Mouse (Mus musculus): ENCODE measurements around the gene Ppfia2.

The Ppfia2 gene

DNA sequence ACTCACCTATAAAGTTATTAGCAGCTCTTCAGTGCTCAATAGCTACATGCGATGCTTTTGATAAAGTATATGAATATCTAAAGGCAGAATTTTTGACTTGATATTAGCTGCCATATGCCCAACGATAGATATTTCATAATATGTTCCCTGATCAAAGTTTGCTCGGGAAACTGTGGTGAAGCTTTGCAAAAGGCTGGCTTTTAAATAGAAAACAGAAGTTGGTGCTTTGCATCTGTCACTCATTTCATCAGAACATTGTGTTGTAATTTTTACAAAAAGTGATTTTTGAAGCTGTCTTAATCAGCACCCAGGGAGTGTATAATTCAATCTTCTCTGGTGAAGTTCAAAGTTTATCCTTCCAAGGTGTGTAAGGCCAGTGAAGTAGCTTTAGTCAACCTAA is 195.1 kb downstream of the Ppfia2 start:
- no peak for DNase-seq (ENCODE audit: low spot score)

DNA sequence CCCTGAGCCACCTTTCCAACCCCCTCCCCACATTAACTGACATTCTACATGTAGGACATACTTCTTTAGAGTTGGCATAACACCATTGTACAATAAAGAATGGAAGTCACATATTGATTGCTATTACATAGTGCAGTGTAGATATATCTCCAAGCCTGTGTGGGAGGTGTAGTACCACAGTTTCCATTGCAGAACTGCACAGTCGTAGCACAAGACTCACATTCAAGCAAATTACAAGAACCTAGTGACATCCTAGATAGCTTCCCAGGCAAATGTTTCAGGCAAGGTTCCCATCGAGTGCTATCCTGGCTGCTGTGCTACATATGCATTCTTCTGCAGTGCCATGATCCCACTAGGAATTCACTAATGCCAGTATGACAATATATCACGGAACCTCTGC is 200.0 kb downstream of the Ppfia2 start:
- DNase-seq (ENCODE audit: low spot score): no peak

DNA sequence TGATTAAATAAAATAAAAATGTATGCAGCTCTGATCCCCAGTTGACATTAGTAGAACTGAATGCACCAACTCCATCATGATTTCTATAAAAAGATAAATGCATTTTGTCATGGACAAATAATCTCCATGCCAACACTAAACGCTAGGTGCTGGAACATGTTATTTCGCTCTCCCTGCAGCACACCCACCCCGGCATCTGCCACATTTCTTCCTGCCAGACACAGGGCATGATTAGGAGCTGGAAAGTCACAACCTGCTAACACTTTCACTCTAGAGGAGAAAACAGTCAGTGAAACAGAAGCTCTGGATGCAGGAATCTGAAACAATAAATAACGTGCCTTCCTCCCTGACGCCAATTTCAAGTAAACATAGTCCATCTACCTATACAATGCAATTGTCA is 211.3 kb downstream of the Ppfia2 start:
- DNase-seq (ENCODE audit: low spot score): no peak

DNA sequence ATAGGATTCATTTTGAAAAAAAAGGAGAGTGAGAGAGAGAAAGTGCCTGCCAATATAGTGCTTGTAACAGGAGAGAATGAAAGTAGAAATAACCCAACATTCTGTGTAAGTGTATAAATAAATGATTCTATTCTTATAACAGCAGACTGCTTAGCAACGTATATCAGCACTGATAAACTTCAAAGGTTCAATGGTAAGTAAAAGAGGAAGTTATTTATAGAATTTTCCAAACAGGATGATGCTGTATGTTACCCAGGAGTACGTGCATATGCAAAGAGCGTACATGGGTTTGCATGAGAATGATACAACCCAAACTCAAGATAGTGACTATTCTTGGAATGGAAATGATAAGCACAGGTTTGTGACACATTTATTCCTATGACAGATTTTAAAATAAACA is 215.4 kb downstream of the Ppfia2 start:
- no peak for DNase-seq (ENCODE audit: low spot score)

DNA sequence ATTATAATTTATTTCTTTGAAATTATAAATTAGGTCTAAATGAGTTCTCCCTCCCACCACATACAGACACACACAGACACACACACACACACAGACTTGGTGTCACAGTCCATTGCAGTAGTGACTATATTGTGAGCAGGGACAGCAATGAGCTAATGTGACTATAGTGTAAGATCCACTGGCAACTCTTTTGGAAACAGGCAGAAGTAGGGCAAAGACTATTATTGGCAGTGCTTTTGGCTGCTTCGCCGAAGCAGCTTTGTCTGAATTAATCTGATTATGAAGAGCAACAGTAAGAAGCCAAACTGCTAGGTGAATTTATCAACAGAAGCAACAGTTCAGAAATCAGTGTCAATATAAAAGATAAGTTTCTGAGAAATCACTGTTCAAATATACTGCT is 249.8 kb downstream of the Ppfia2 start:
- DNase-seq (ENCODE audit: low spot score): peak; percentile 38

DNA sequence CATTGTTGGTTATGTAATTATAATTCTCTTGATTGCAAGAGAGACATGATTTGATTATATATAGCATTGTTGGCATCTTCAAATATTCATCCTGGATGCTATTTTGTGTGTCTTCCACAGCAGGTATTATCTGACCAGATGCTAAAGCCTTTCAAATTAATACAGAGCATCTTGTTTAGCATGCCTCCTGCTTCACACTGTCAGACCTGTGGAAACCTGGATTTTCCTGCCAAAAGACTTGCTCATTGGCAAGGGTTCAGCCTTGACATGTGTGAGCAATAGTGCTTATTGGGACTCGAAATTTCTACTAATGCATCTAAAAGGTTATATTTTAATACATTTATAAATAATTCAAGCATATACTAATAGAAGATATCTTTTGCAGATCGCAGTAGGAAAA is 262.1 kb downstream of the Ppfia2 start:
- DNase-seq (ENCODE audit: low spot score): no peak

DNA sequence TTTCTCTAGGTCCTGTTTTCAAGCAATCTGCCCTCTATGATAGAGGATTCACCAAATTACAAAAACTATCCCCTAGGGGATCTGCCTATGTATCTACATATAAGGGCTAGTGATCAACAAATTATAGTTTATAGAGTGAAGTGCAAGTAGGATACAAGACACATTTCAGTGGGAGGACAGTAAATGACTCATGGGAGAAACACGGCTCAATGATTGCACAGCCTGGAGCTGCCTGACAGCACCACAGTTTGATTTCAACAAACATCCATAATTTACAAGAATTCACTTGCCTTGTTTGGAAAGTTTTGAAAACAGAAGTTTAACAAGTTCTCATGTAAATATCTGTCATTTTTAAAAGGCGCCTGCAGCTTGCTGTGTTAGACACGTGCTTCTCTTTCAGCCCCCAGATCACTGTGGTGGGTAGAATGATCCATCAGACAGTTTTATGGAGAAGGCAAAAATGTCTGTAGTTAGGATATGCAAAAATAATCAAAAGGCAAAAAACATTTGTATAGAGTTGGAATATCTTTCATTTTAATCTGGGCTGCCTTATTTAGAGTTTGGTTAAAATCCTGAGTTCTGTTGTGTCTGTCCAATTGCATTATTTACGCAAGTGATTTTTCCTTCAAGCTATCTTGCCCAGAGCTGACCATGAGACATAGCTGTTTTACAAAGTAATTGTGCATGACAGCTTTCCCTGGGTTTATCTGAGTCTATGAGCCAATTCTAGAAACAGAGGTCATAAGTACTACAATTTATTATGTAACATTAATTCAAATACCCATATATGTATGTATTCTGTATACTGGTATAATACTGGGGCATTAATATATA is 266.3 kb downstream of the Ppfia2 start:
- peak; percentile 67 for DNase-seq (ENCODE audit: low spot score)

DNA sequence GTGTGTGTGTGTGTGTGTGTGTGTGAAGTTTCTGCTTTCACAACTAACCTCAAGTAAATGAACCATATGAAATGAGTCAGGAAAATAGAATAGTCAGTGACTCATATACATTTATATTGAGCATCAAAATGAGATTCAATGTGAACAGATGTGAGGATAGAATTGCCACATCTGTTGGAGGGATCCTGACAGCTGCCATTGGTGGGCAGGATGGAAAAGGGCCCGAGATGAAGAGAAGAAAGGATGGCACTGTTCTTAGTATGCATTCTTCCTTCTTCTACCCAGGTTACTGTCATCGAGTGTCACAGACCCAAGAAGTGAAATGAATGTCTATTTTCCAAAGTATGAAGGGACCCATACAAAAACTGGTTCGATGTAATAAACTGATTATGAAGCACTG is 268.1 kb downstream of the Ppfia2 start:
- no peak for DNase-seq (ENCODE audit: low spot score)

DNA sequence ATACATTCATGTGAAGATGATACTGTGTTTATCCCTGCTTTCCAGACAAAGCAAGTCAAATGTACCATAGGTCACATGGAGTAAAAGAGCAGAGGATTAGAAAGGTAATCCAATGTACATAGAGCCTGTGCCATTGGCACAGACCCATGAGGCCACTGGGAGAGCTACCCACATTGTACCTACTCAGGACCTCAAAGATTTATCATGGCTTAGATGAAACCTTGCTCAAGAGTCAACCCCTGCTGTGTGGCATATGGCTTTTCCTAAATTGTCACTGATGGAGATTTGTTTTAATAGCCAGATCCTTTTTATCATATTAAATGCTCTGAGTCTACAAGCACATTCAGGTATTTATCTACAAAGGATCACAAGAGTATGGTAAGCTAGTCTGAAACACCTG is 274.8 kb downstream of the Ppfia2 start:
- no peak for DNase-seq (ENCODE audit: low spot score)

DNA sequence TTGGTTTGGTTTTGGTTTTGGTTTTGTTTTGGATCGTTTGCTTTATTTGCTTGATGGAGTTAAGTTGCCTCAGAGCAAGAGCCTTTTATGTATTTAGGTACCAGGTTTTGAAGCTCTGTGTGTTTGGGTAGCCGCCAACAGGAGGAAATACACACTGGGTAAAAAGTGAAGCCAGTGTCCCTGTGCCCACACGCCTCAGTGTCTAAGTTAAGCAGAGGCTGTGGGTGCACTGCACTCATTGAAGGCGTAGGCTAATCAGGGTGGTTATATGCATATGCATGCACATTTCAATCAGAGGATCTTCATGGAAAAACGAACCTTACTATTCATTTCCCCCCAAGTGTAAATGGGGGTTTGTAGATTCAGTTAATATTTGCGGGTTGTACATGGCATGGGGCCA is 290.9 kb downstream of the Ppfia2 start:
- no peak for DNase-seq (ENCODE audit: low spot score)

DNA sequence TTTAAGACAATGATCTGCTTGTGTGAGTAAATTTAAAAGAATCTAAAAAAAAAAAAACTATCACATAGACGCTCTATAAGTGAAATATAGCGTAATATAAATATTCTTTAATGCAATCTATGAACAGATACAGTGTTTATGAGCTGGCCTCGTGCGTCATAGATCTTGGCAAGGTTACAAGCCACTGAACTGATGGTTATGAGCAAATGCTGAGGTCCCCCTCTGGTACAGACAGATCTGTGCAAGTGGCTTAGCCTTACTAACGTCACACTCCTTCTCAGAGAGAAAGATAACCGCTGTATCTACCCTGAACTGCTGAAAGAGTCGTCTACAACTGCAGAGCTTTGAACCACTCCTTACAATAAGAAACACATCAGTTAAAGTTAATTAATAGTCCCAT is 293.6 kb downstream of the Ppfia2 start:
- no peak for DNase-seq (ENCODE audit: low spot score)

DNA sequence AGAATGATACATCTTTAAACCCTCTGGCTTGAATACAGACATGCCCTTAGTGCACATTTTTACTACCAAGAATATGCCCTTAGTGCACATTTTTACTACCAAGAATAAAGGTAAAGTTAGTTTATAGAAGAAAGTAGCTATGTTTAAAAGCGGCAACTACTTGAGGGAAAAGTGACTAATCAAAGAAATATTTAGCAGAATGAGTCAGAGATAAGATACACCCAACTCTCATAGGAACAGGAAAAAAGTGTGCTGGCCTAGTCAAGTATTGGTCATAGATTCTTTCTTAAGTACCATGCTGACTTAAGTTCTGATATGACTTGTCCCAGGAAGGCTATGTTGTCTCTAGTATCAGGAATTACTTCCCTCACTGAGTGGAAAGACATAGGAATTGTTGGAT is 305.4 kb downstream of the Ppfia2 start:
- DNase-seq (ENCODE audit: low spot score): no peak

DNA sequence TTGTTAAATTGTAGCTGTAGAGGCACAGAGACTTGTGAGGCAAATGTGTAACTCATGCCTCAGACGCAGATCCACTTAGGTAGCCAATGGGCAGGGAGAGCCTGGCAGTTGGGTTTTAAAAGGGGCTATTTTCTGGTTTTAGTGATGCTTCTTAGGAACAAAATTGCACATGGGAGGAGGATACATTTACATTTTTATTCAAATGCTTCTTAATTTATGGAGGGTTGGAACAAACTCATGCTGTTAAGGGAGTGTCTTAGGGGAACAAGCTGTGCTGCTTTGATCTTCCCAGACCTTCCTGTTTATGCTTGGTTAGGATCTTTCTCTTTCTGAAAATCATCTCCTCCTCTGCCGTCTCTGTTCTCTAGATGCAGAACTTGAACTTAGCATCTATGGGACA is 345.3 kb downstream of the Ppfia2 start:
- no peak for DNase-seq (ENCODE audit: low spot score)

DNA sequence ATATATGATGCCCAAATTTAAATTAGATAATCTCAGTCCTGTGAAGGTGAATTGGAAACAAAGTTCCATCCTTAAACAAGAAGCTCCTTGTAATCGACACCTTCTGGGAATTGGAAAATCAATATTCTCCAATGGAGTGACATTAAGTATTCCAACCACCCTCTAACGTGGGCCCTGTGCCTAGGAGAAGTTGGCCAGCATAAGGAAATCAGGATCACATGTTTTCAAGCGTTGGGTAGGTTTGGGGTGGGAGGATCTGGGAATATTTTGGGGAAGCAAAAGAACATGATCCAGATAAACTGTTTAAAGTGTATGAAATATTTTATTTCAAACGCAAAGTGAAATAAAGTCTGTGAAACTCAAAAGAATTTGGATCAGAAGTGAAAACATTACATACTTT is 348.2 kb downstream of the Ppfia2 start:
- no peak for DNase-seq (ENCODE audit: low spot score)

DNA sequence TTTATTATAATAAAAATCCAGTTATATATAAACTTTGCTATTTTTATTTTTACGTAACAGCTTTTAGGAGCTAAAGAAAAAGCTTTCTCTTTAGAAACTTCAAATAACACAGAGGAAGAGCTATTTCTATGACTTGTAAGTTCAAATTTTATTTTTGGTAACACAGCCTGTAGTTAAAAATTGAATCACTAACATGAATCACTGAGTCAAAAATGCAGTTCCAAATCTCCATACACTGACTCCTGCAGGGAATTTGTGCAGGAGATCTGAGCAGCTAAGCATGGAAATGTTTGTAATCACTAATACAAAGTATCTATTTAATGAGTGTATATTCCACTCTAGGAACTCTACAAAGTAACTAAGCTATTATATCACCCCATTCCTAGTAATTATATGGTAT is 354.1 kb downstream of the Ppfia2 start:
- DNase-seq (ENCODE audit: low spot score): no peak

DNA sequence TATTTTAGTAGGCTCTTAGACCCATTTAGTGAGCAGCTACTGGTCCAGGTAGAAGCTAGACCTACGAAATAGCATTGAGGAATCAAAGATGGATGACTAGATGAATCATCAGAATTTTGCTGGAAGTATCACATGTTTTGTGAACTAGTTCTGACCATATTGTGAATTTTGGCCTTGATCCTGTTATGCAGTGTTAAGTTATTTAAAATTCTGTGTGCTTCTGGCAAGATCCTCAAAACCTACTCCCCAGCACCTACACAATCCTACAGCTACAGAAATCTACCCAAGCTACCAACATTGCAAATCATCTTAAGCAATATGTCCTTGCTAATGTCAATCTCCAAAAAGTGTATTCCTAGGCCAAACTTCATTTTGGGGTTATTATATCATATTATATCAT is 368.3 kb downstream of the Ppfia2 start:
- DNase-seq (ENCODE audit: low spot score): no peak

DNA sequence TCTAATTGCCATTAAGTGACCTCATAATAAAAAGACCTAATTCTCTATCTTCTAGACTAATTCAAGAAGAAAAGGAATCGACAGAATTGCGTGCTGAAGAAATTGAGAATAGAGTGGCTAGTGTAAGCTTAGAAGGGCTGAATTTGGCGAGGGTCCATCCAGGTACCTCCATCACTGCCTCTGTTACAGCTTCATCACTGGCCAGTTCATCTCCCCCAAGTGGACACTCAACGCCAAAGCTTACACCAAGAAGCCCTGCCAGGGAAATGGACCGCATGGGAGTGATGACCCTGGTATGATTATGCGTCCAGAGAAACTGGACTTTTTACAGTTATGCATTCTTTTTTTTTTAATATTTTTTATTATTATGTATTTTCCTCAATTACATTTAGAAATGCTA is 388.0 kb downstream of the Ppfia2 start:
- no peak for DNase-seq (ENCODE audit: low spot score)

DNA sequence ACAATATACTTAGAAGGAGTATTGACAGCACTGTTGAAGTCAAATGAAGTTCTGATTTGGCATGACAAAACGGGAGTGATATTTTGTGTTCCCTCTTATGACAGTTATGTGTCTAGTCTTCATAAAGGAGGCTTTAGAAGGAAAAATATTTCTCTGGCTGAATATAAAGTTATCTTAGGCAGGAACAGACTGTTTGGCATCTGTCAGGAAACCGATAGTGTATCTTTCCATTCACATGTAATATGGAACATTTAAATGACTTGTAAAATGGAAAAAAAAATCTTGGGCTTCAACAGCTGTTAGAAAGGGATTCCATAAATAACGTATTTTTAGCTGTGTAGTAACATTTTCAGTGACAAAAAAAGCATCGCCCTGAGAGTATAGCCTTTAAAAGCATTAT is 400.1 kb downstream of the Ppfia2 start:
- DNase-seq (ENCODE audit: low spot score): no peak

DNA sequence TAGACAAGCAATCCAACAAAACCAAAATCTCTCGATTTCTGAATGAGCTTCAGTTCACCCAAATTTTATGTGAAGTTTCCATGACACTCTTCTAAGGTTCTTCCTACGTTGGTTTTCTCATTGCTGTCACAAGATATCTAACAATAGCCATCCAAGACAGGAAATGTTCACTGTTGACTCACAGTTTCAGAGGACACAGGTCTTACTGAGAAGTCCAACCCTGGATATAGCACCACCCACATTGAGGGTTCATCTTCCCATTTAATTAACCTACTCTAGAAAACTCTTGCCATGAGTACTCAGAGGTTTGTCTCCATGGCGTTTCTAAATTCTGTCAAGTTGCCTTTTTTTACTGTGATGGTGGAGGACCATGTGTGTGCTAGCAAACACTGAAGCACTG is 401.7 kb downstream of the Ppfia2 start:
- no peak for DNase-seq (ENCODE audit: low spot score)

DNA sequence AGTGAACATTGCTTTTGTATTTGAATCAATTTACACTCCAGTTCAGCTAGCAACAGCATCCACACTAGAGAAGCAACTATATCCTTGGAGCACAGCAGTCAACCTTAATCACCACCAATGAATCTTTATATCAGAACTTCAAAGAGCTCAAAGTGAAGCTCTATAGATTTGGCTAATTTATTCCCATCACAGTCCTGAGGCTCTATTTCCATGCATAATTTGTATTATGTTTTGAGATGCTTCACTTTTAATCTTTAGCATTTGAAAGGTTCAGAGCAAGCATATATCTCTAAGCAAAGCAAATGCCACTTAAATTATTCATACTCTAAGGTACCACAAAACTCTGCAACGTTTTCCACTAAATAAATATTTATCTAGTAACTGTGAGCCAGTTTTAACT is 402.6 kb downstream of the Ppfia2 start:
- no peak for DNase-seq (ENCODE audit: low spot score)

DNA sequence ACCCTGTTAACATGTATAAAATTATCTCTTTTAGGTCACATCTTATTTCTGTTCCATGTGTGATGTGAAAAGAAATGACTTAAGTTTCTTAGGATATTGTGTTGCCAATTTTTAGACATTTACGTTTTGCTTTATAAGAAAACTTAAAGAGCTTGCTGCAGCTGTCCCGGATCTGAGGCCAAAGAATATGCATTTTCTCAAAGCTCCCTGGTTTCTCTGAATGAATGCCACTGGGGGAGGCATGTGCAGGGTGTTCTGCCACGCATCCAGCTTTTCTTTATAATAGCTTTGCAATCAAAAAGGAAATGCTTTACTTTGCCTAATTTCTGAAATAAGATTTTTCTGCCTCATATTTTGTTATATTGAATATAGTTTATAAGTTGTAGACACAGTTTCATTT is 411.2 kb downstream of the Ppfia2 start:
- no peak for DNase-seq (ENCODE audit: low spot score)

DNA sequence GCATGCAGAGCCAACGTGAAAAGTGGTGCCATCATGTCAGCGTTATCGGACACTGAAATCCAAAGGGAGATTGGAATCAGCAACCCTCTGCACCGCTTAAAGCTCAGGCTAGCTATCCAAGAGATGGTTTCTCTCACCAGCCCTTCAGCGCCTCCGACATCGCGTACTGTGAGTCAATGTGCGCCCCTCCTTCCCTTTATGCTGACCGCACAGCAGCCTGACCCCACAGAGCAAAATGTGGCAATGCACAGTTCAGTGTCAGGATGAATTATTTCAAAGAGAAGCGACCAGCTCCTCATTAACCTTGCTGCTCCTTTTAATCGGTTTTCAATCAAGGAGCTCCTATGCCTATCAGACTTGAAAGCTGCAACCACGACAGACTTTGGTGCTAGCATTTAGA is 426.2 kb downstream of the Ppfia2 start:
- peak; percentile 69 for DNase-seq (ENCODE audit: low spot score)

DNA sequence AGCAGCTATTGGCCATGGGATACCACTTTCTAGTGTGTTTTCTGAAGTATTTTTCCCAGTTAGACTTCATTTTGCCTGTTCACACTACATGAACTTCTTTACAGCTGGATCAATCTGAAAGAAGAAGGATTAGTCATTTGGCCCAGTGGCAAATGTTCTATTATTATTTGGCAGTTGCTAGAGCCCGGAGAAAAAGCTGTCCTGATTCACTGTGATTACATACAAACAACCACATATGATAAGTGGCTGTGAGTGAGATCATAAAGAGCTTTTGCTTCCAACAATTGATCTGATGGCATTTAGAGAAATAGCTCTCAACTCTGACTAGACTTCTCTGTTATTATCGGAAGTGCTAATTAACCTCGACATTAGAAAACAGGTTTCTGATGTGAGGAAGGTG is 440.0 kb downstream of the Ppfia2 start:
- no peak for DNase-seq (ENCODE audit: low spot score)

DNA sequence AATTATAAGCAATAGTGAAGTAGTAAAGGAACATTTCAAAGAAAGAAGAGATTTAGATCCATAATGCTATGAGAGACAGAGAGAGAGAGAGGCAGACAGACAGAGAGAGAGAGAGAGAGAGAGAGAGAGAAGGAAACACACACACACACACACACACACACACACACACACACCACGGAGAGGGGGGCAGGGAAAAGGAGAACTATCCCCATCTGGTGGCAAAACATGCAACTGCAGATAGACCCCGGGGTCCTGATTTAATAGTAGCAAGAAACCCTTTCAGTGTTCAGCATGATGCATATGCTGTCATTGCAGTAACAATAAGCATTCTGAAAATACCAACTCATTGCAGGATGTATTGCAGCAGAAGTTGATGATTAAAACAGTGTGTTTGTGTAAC is 442.9 kb downstream of the Ppfia2 start:
- peak; percentile 58 for DNase-seq (ENCODE audit: low spot score)

DNA sequence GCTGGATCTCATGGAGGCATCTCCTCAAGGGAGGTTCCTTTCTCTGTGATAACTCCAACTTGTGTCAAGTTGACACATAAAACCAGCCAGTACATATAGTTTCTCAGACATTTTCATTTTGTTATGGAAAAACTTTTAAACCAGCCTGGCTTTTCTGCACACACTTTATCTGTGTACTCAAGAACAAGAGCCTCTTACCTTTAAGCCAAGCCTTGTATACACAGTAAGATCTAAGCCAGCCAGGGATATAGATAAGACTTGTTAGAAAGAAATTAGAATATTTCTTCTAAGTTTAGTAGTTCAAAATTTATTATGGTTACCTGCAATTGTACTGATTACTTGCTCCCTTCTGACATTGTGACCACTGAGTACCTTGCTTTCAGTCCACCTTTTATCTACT is 444.1 kb downstream of the Ppfia2 start:
- DNase-seq (ENCODE audit: low spot score): no peak
